Mouse (Mus musculus) heart, postnatal 0 days (tissue): ENCODE measurements around the gene Traf3ip3.

Source experiments
- CTCF ChIP-seq: IDR thresholded peaks from 2 replicates; pipeline ENCODE4 v1.5.1; 2016; ENCODE audit warnings: antibody characterized with exemption, control low read depth, low read depth
- EP300 ChIP-seq: IDR thresholded peaks from 2 replicates; pipeline ENCODE4 v1.6.1; 2016; ENCODE audit warnings: antibody characterized with exemption, low read depth

DNA sequence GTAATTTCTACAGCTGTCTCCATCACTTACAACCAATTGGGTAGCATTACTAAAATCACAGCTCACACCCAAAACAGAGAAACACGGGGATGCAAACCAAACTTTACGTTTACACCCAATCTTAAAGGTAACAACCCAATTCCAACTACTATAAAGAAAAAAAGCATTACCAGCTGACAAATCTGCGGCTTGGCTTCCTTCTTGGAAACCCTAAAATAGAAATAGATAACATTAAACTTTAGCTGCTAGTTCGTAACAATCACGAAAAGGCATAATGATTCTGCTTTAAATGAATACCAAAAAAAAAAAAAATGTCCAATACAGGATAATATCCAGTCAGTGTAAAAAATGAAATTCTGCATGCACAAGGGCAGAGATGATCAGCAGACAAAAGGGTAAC is 72.2 kb downstream of the Traf3ip3 start:
- TF ChIP-seq CTCF (no peak), EP300 (no peak)
